32 mouse cellular contexts compared by ENCODE assay signal in genomic region chr19:41372322-41372721, GRCm38 (mm10). TPM values are rescaled to one million over a fixed set of nuclear protein-coding genes. Genes with fewer than 3 reads are reported as not detected.
DNase-seq lines count a peak whose midpoint lies in the region; ATAC-seq and TF ChIP-seq lines count a peak whose summit lies in the region.
"Had no signal": no experiment of that assay in that cellular context is flagged by ENCODE, and none has a peak within 500 bp of the region (broad histone marks: within the 10 kb centered on the region; RNA-seq: fewer than 3 reads in every experiment).

No protein-coding gene starts in this region.

- TF ChIP-seq POLR2A in MEL (IDR thresholded peaks at IDR 0.05; ENCODE audit: control insufficient read depth in 1 of 2, insufficient read depth in 1 of 2, low read depth in 1 of 2, low read length in 2 of 2, poor library complexity in 1 of 2): no peak
- TF ChIP-seq POLR2A in heart, adult 2 months (IDR thresholded peaks at IDR 0.05; ENCODE audit: insufficient read depth, low read depth, low read length): no peak

- no peak for TF ChIP-seq EP300 in MEL (IDR thresholded peaks at IDR 0.05; ENCODE audit: low read depth in 1 of 2, low read length in 2 of 2)
- no peak for TF ChIP-seq EP300 in heart, adult 2 months (IDR thresholded peaks at IDR 0.05; ENCODE audit: insufficient read depth, low read depth, low read length)

- no peaks in the 10 kb centered on the region for H3K9me3 ChIP-seq in MEL (replicated peaks; ENCODE audit: insufficient read depth, low read length)
- H3K9me3 ChIP-seq: embryonic facial prominence, embryonic 10.5 days; embryonic facial prominence, embryonic 15.5 days; forebrain, embryonic 12.5 days; hindbrain, embryonic 15.5 days; kidney, embryonic 15.5 days; limb, embryonic 13.5 days; liver, embryonic 12.5 days; midbrain, embryonic 12.5 days; neural tube, embryonic 13.5 days had no signal

- no peaks in the 10 kb centered on the region for H3K4me1 ChIP-seq in MEL (ENCODE audit: control insufficient read depth in 1 of 2, insufficient read depth in 2 of 2, low read length in 2 of 2)
- H3K4me1 ChIP-seq in heart, adult 2 months (ENCODE audit: control insufficient read depth, insufficient read depth, low read length): no peaks in the 10 kb centered on the region
- H3K4me1 ChIP-seq: embryonic facial prominence, embryonic 10.5 days; embryonic facial prominence, embryonic 15.5 days; forebrain, embryonic 12.5 days; hindbrain, embryonic 15.5 days; kidney, embryonic 15.5 days; limb, embryonic 13.5 days; liver, embryonic 12.5 days; midbrain, embryonic 12.5 days; neural tube, embryonic 13.5 days had no signal

- peak; percentile 43 for ATAC-seq in granulocyte monocyte progenitor cell, adult 5-6 weeks (replicated peaks; ENCODE audit: poor library complexity, severe bottlenecking)
- peak; percentile 45 for ATAC-seq in monocyte, adult 5-6 weeks (replicated peaks; ENCODE audit: insufficient number of reproducible peaks, low FRiP score, low TSS enrichment, poor library complexity, severe bottlenecking)
- ATAC-seq: forebrain, postnatal 0 days; inflammation-experienced regulatory T-cells, adult 6 months; liver, embryonic 12.5 days had no signal

- H3K79me2 ChIP-seq in MEL (ENCODE audit: control insufficient read depth, insufficient read depth, low read length, poor library complexity): no peaks in the 10 kb centered on the region
- no peaks in the 10 kb centered on the region for H3K79me2 ChIP-seq in heart, adult 2 months (replicated peaks; ENCODE audit: control insufficient read depth, insufficient read depth, low read length)

- WGBS in heart, adult 2 months: 60% methylated on average over 4 of the region's 4 CpGs

- DNase-seq in B cell, adult 2 months: peak; percentile 59 to 64
- peak; percentile 46 for DNase-seq in MEL (ENCODE audit: low read depth, low spot score)
- DNase-seq in cerebellum, postnatal 36 days: no peak
- no peak for DNase-seq in heart, adult 2 months
- DNase-seq in frontal cortex, postnatal 14 days (ENCODE audit: low spot score in 2 of 2): no peak
- DNase-seq: adrenal gland, adult 2 months; cerebellum, adult 18-20 months; cerebellum, postnatal 10 days; forebrain, postnatal 0 days; gastrocnemius, postnatal 14 days; heart, adult 11 months; heart, postnatal 4 days; kidney, adult 11 months; kidney, postnatal 25 days; lung, adult 2 months; lung, postnatal 10 days; thymus, adult 2 months; thymus, postnatal 36 days had no signal

- H3K36me3 ChIP-seq in MEL (ENCODE audit: control insufficient read depth in 1 of 2, insufficient read depth in 2 of 2, low read length in 2 of 2): no peaks in the 10 kb centered on the region; a peak in 1 of 4 replicates
- no peaks in the 10 kb centered on the region for H3K36me3 ChIP-seq in heart, adult 2 months (ENCODE audit: control insufficient read depth, insufficient read depth, low read length)
- H3K36me3 ChIP-seq: embryonic facial prominence, embryonic 10.5 days; embryonic facial prominence, embryonic 15.5 days; forebrain, embryonic 12.5 days; hindbrain, embryonic 15.5 days; kidney, embryonic 15.5 days; limb, embryonic 13.5 days; liver, embryonic 12.5 days; midbrain, embryonic 12.5 days; neural tube, embryonic 13.5 days had no signal

- H3K27ac ChIP-seq in MEL (ENCODE audit: control insufficient read depth, low read depth, low read length): no peak overlapping the region
- H3K27ac ChIP-seq in heart, adult 2 months: no peak overlapping the region
- H3K27ac ChIP-seq: embryonic facial prominence, embryonic 10.5 days; embryonic facial prominence, embryonic 15.5 days; forebrain, embryonic 12.5 days; hindbrain, embryonic 15.5 days; kidney, embryonic 15.5 days; layer of hippocampus, adult 2 months; left cerebral cortex, adult 2 months; limb, embryonic 13.5 days; liver, embryonic 12.5 days; midbrain, embryonic 12.5 days; neural tube, embryonic 13.5 days had no signal

- no peak overlapping the region for H3K9ac ChIP-seq in MEL (ENCODE audit: control insufficient read depth, low read depth, low read length, poor library complexity, severe bottlenecking)
- no peak overlapping the region for H3K9ac ChIP-seq in heart, adult 2 months (ENCODE audit: low read depth, low read length)
- H3K9ac ChIP-seq: embryonic facial prominence, embryonic 15.5 days; forebrain, embryonic 12.5 days; forebrain, postnatal 0 days; hindbrain, embryonic 15.5 days; kidney, embryonic 15.5 days; limb, embryonic 13.5 days; liver, embryonic 12.5 days; midbrain, embryonic 12.5 days; neural tube, embryonic 13.5 days had no signal

- no peaks in the 10 kb centered on the region for H3K27me3 ChIP-seq in MEL (ENCODE audit: control insufficient read depth in 1 of 2, insufficient read depth in 2 of 2, low read length in 2 of 2)
- H3K27me3 ChIP-seq in heart, adult 2 months (ENCODE audit: control insufficient read depth, insufficient read depth, low read length): no peaks in the 10 kb centered on the region
- H3K27me3 ChIP-seq: embryonic facial prominence, embryonic 15.5 days; forebrain, embryonic 12.5 days; hindbrain, embryonic 15.5 days; kidney, embryonic 15.5 days; limb, embryonic 13.5 days; liver, embryonic 12.5 days; midbrain, embryonic 12.5 days; neural tube, embryonic 13.5 days had no signal

- H3K4me3 ChIP-seq in MEL (ENCODE audit: control insufficient read depth in 1 of 2, insufficient read depth in 1 of 2, low read depth in 2 of 2, low read length in 2 of 2): no peak overlapping the region
- H3K4me3 ChIP-seq in heart, adult 2 months: no peak overlapping the region
- H3K4me3 ChIP-seq: embryonic facial prominence, embryonic 10.5 days; embryonic facial prominence, embryonic 15.5 days; forebrain, embryonic 12.5 days; hindbrain, embryonic 15.5 days; kidney, embryonic 15.5 days; layer of hippocampus, adult 2 months; left cerebral cortex, adult 2 months; limb, embryonic 13.5 days; liver, embryonic 12.5 days; midbrain, embryonic 12.5 days; neural tube, embryonic 13.5 days had no signal

- intact Hi-C loops in heart, adult 2 months (cut with DNase I): no loop called here

- no peak for TF ChIP-seq CTCF in MEL (IDR thresholded peaks at IDR 0.05 in 2 of 3, conservative IDR thresholded peaks at IDR 0.05 in 1 of 3; ENCODE audit: control insufficient read depth in 1 of 3, insufficient read depth in 1 of 3, low read depth in 2 of 3, low read length in 3 of 3, poor library complexity in 1 of 3, severe bottlenecking in 1 of 3)
- TF ChIP-seq CTCF in heart, adult 2 months (IDR thresholded peaks at IDR 0.05): no peak

- no peak; the same call in 1 of the 2 replicates for TF ChIP-seq RAD21 in MEL (IDR thresholded peaks at IDR 0.05; ENCODE audit: low read depth, low read length)

TF ChIP-seq in MEL, 35 proteins besides CTCF, POLR2A, EP300 and RAD21:
- no peak for TF ChIP-seq TCF12 (IDR thresholded peaks at IDR 0.05; ENCODE audit: low read depth, low read length)
- no peak for TF ChIP-seq CHD2 (IDR thresholded peaks at IDR 0.05; ENCODE audit: low read length)
- no peak for TF ChIP-seq BHLHE40 (IDR thresholded peaks at IDR 0.05; ENCODE audit: borderline replicate concordance, low read depth, low read length)
- no peak for TF ChIP-seq CHD1 (IDR thresholded peaks at IDR 0.05; ENCODE audit: low read depth, low read length)
- TF ChIP-seq ETS1 (IDR thresholded peaks at IDR 0.05; ENCODE audit: low read depth, low read length): no peak
- no peak for TF ChIP-seq POLR2AphosphoS5 (IDR thresholded peaks at IDR 0.05; ENCODE audit: borderline replicate concordance, low read depth, low read length)
- TF ChIP-seq GATA1 (IDR thresholded peaks at IDR 0.05; ENCODE audit: low read depth, low read length): 0 out of 2 replicates have a peak, but pooled peaks have one; percentile 25
- no peak for TF ChIP-seq GABPA (IDR thresholded peaks at IDR 0.05; ENCODE audit: low read depth, low read length)

RNA-seq across cellular contexts. Expression of gene Pik3ap1, which starts 12.6 kb away (rescaled TPM):
- total RNA-seq in MEL (2012; rRNA removed): 0.12 and 0.13 TPM in 2 replicates
- under 1 TPM in 1 of 2 experiments, not detected in 1; 0.40 TPM for polyA plus RNA-seq in MEL (2012; ENCODE audit: insufficient read depth in 1 of 2, insufficient read length in 2 of 2, low read depth in 1 of 2, low replicate concordance in 2 of 2, missing spikeins in 1 of 2)
- 23.3 and 24.6 TPM in 2 replicates for total RNA-seq in granulocyte monocyte progenitor cell, adult 5-6 weeks (2014; fragmentation: Nextera tagmentation)
- total RNA-seq in granulocyte monocyte progenitor cell, adult 5-6 weeks (2017): 23.5 and 26.8 TPM in 2 replicates
- 216 to 241 TPM (median 224 TPM) in 3 replicates for total RNA-seq in monocyte, adult 5-6 weeks (2017)
- total RNA-seq in heart, adult 2 months (2021): 1 to 10 TPM; 1.3 to 2.0 TPM
- 1.9 and 2.0 TPM in 2 replicates for polyA plus RNA-seq in heart, adult 2 months (2012; rRNA removed)

Comparison
In these comparisons a context has a peak if more than half of its experiments do, and no peak if none do; other contexts are left out.
1. DNase-seq: peak in B cell, adult 2 months (2 of 2) and MEL (single experiment); none in cerebellum, postnatal 36 days (0 of 2), heart, adult 2 months (0 of 2) and frontal cortex, postnatal 14 days (0 of 2).
2. RNA of gene Pik3ap1, which starts 12.6 kb away (total RNA-seq): 216 to 241 TPM in monocyte, adult 5-6 weeks and 23.3 to 26.8 TPM in granulocyte monocyte progenitor cell, adult 5-6 weeks; 1.3 to 2.0 TPM in heart, adult 2 months and 0.12 to 0.13 TPM in MEL; every median in the first group is over 4 times any median in the second.